Mouse (Mus musculus) ES-E14 (cell line): Measurements from ENCODE around the gene Gm42421. TPM values are rescaled to one million over a fixed set of nuclear protein-coding genes. Genes with fewer than 3 reads are reported as not detected.

Experiments used
- DNase-seq: peaks from one replicate; pipeline ENCODE4 v3.0.0-alpha.2; 2013; ENCODE audit warnings: low read depth, low spot score
- H3K27ac ChIP-seq: 2 replicates; pipeline ENCODE4 v1.5.1; 2012; ENCODE audit warnings: low read depth, mild to moderate bottlenecking, low read length, moderate library complexity, mixed read lengths; ENCODE audit not compliant: poor library complexity, insufficient read depth, severe bottlenecking
- H3K36me3 ChIP-seq: 2 replicates; pipeline ENCODE4 v1.6.1; 2012; ENCODE audit warnings: mild to moderate bottlenecking, low read length, moderate library complexity, mixed read lengths; ENCODE audit not compliant: control insufficient read depth, poor library complexity, insufficient read depth, severe bottlenecking
- H3K4me1 ChIP-seq, 2 experiments: fragments of 150-350 bp in 1 of 2; sonication (generic) in 1 of 2; 2 replicates each; pipeline ENCODE4 v1.6.1; 2012; ENCODE audit warnings: low read length in 2 of 2, mild to moderate bottlenecking in 1 of 2, mixed read lengths in 1 of 2; ENCODE audit not compliant: control insufficient read depth in 2 of 2, insufficient read depth in 2 of 2, poor library complexity in 1 of 2
- H3K4me3 ChIP-seq, 2 experiments: fragments of 150-350 bp in 1 of 2; sonication (generic) in 1 of 2; 2 replicates each; pipeline ENCODE4 v1.5.1; 2012; ENCODE audit warnings: low read length in 2 of 2, low read depth in 1 of 2, mild to moderate bottlenecking in 1 of 2, mixed read lengths in 1 of 2; ENCODE audit not compliant: insufficient read depth in 1 of 2, poor library complexity in 1 of 2, severe bottlenecking in 1 of 2
- H3K9ac ChIP-seq: 2 replicates; pipeline ENCODE4 v1.6.1; 2012; ENCODE audit warnings: low read depth, mild to moderate bottlenecking, low read length, mixed read lengths; ENCODE audit not compliant: poor library complexity, insufficient read depth, severe bottlenecking
- H3K9me3 ChIP-seq: fragments of 150-350 bp; sonication (generic); 2 replicates; pipeline ENCODE4 v1.6.1; 2012; ENCODE audit warnings: low read depth, mild to moderate bottlenecking, low read length; ENCODE audit not compliant: control insufficient read depth, insufficient read depth
- CHD2 ChIP-seq: IDR thresholded peaks from 2 replicates; pipeline ENCODE4 v1.6.1; 2014; ENCODE audit warnings: mild to moderate bottlenecking, low read depth, low read length, inconsistent platforms
- HCFC1 ChIP-seq: IDR thresholded peaks from 2 replicates; pipeline ENCODE4 v1.6.1; 2012; ENCODE audit warnings: low read length, inconsistent platforms, borderline replicate concordance; ENCODE audit not compliant: insufficient read depth
- MAFK ChIP-seq: IDR thresholded peaks from 2 replicates; pipeline ENCODE4 v1.6.1; 2014; ENCODE audit warnings: mild to moderate bottlenecking, low read depth, low read length, inconsistent platforms; ENCODE audit not compliant: insufficient read depth
- ZC3H11A ChIP-seq: IDR thresholded peaks from 2 replicates; pipeline ENCODE4 v1.6.1; 2012; ENCODE audit warnings: low read depth, mild to moderate bottlenecking, inconsistent platforms, low read length, borderline replicate concordance
- ZNF384 ChIP-seq: IDR thresholded peaks from 2 replicates; pipeline ENCODE4 v1.6.1; 2012; ENCODE audit warnings: low read depth, low read length, inconsistent platforms
- in situ Hi-C, 2 experiments: fragments of 600-800 bp; cut with MboI; formaldehyde crosslinking; loops; one replicate each; pipeline ENCODE4 v1.15.1; 2025; ENCODE audit warnings: low sequenced_read_pairs in 2 of 2, inconsistent platforms in 1 of 2; ENCODE audit not compliant: unreplicated experiment in 2 of 2
- total RNA-seq: library from RNA; depleted of rRNA; stranded (reverse); fragments of 300-350 nt; gene quantifications from 2 replicates; pipeline ENCODE4 v1.2.3, GENCODE M21; 2012

Gene Gm42421
- total RNA-seq, 1 experiment, result 0.71 TPM

GRCm38 (mm10) chr5:143965586-143966345, 37.8 kb downstream of the Gm42421 start:
- no peak overlapping the region for H3K4me3 ChIP-seq
- in situ Hi-C loops, result no loop called here
- TF ChIP-seq MAFK (no peak), ZNF384 (no peak), HCFC1 (no peak), CHD2 (no peak), ZC3H11A (no peak)
- H3K9ac ChIP-seq, result no peak overlapping the region
- no peaks in the 10 kb centered on the region for H3K36me3 ChIP-seq
- no peak overlapping the region for H3K27ac ChIP-seq
- H3K9me3 ChIP-seq, result no peaks in the 10 kb centered on the region
- DNase-seq, result no peak
- no peaks in the 10 kb centered on the region for H3K4me1 ChIP-seq

- in situ Hi-C loops, result no loop called here
- H3K4me3 ChIP-seq, result no peak overlapping the region
- no peaks in the 10 kb centered on the region for H3K4me1 ChIP-seq
- no peak for DNase-seq
- TF ChIP-seq ZNF384, result no peak
- TF ChIP-seq ZC3H11A, result no peak
- TF ChIP-seq HCFC1, result no peak
- TF ChIP-seq MAFK, result no peak
- no peak for TF ChIP-seq CHD2
- no peaks in the 10 kb centered on the region for H3K9me3 ChIP-seq
- no peaks in the 10 kb centered on the region for H3K36me3 ChIP-seq
- no peak overlapping the region for H3K9ac ChIP-seq
- no peak overlapping the region for H3K27ac ChIP-seq
Observed at GRCm38 (mm10) chr5:143966671-143967070, 38.7 kb downstream of the Gm42421 start.

- peaks cover 0 to 2% of the 10 kb centered on the region in 2 experiments; a peak in 1 of 4 replicates for H3K4me1 ChIP-seq
- no peak overlapping the region for H3K9ac ChIP-seq
- no peaks in the 10 kb centered on the region for H3K36me3 ChIP-seq
- TF ChIP-seq CHD2 (no peak), HCFC1 (no peak), ZC3H11A (no peak), ZNF384 (no peak)
- no peak overlapping the region for H3K27ac ChIP-seq
- in situ Hi-C loops, result no loop called here
- no peak for DNase-seq
- no peak overlapping the region for H3K4me3 ChIP-seq
- H3K9me3 ChIP-seq, result no peaks in the 10 kb centered on the region
Observed at GRCm38 (mm10) chr5:143972628-143973027, 44.7 kb downstream of the Gm42421 start.

- Histone ChIP-seq H3K4me1 (peaks cover 0 to 2% of the 10 kb centered on the region in 2 experiments; a peak in 1 of 4 replicates), H3K27ac (no peak overlapping the region), H3K9ac (no peak overlapping the region), H3K9me3 (no peaks in the 10 kb centered on the region), H3K36me3 (no peaks in the 10 kb centered on the region), H3K4me3 (no peak overlapping the region)
- in situ Hi-C loops, result no loop called here
- peak; percentile 59 for DNase-seq
- TF ChIP-seq MAFK (no peak), ZC3H11A (peak; percentile 31; the same call in 1 of the 2 replicates), ZNF384 (peak; percentile 77)
Observed at GRCm38 (mm10) chr5:143974931-143975630, 47.1 kb downstream of the Gm42421 start.
